ENCODE assay signal across 8 mouse cellular contexts in genomic region chr13:3633131-3633530, GRCm38 (mm10). TPM values are rescaled to one million over a fixed set of nuclear protein-coding genes. Genes with fewer than 3 reads are reported as not detected.
A peak's percentile ranks its signal among the peaks of the same experiment; 100 is the strongest.
DNase-seq lines count a peak whose midpoint lies in the region; ATAC-seq and TF ChIP-seq lines count a peak whose summit lies in the region.

No protein-coding gene starts in this region.

- peak overlapping the region; percentile 79 for H3K4me2 ChIP-seq in forebrain, postnatal 0 days (ENCODE audit: low read depth)
- H3K4me2 ChIP-seq in forebrain, embryonic 11.5 days (ENCODE audit: low read depth, low read length, severe bottlenecking), result no peak overlapping the region
- peak overlapping the region; percentile 89 for H3K4me2 ChIP-seq in liver, embryonic 11.5 days
- H3K4me2 ChIP-seq in hindbrain, embryonic 15.5 days, result peak overlapping the region; percentile 59
- peak overlapping the region; percentile 78; the same call in 1 of the 2 replicates for H3K4me2 ChIP-seq in midbrain, embryonic 15.5 days

- no peaks in the 10 kb centered on the region for H3K9me3 ChIP-seq in forebrain, postnatal 0 days (ENCODE audit: low read length)
- H3K9me3 ChIP-seq in forebrain, embryonic 11.5 days (ENCODE audit: control insufficient read depth, low read length), result no peaks in the 10 kb centered on the region; the same call in 1 of the 2 replicates
- no peaks in the 10 kb centered on the region for H3K9me3 ChIP-seq in liver, embryonic 11.5 days (ENCODE audit: control insufficient read depth, low read length)
- no peaks in the 10 kb centered on the region for H3K9me3 ChIP-seq in hindbrain, embryonic 15.5 days
- no peaks in the 10 kb centered on the region for H3K9me3 ChIP-seq in midbrain, embryonic 15.5 days

- no peak overlapping the region for H3K9ac ChIP-seq in forebrain, postnatal 0 days
- no peak overlapping the region for H3K9ac ChIP-seq in forebrain, embryonic 11.5 days (ENCODE audit: low read length)
- no peak overlapping the region for H3K9ac ChIP-seq in liver, embryonic 11.5 days (ENCODE audit: low read depth, low read length)
- no peak overlapping the region for H3K9ac ChIP-seq in hindbrain, embryonic 15.5 days
- H3K9ac ChIP-seq in midbrain, embryonic 15.5 days, result no peak overlapping the region

- no peaks in the 10 kb centered on the region for H3K27me3 ChIP-seq in forebrain, postnatal 0 days (ENCODE audit: insufficient read depth, low read length)
- no peaks in the 10 kb centered on the region for H3K27me3 ChIP-seq in forebrain, embryonic 11.5 days (ENCODE audit: control insufficient read depth, insufficient read depth, low read length)
- H3K27me3 ChIP-seq in liver, embryonic 11.5 days (replicated peaks; ENCODE audit: control insufficient read depth, insufficient read depth, low read length), result no peaks in the 10 kb centered on the region
- H3K27me3 ChIP-seq in hindbrain, embryonic 15.5 days, result no peaks in the 10 kb centered on the region
- H3K27me3 ChIP-seq in midbrain, embryonic 15.5 days (replicated peaks), result no peaks in the 10 kb centered on the region

- no peak for ATAC-seq in forebrain, postnatal 0 days
- ATAC-seq in forebrain, embryonic 11.5 days (replicated peaks; ENCODE audit: low FRiP score), result no peak
- no peak for ATAC-seq in liver, embryonic 11.5 days (replicated peaks; ENCODE audit: low FRiP score)
- no peak for ATAC-seq in hindbrain, embryonic 15.5 days (ENCODE audit: low FRiP score, low read depth)
- ATAC-seq in midbrain, embryonic 15.5 days (replicated peaks), result no peak

- no peak for TF ChIP-seq CTCF in forebrain, postnatal 0 days (IDR thresholded peaks at IDR 0.05; ENCODE audit: low read depth)

- H3K4me1 ChIP-seq in forebrain, postnatal 0 days (ENCODE audit: insufficient read depth), result no peaks in the 10 kb centered on the region
- no peaks in the 10 kb centered on the region for H3K4me1 ChIP-seq in forebrain, embryonic 11.5 days (replicated peaks; ENCODE audit: control insufficient read depth, insufficient read depth, low read length)
- no peaks in the 10 kb centered on the region for H3K4me1 ChIP-seq in liver, embryonic 11.5 days (replicated peaks; ENCODE audit: control insufficient read depth, insufficient read depth, low read length)
- H3K4me1 ChIP-seq in hindbrain, embryonic 15.5 days (replicated peaks), result 0 out of 2 replicates have a peak, but pooled peaks cover 6% of the 10 kb centered on the region
- H3K4me1 ChIP-seq in midbrain, embryonic 15.5 days, result peaks cover 2% of the 10 kb centered on the region; the same call in 1 of the 2 replicates

- WGBS in forebrain, postnatal 0 days, result 39% methylated on average over 6 of the region's 6 CpGs
- 41% methylated on average over 6 of the region's 6 CpGs for WGBS in forebrain, embryonic 11.5 days
- WGBS in liver, embryonic 11.5 days, result 36% methylated on average over 6 of the region's 6 CpGs
- WGBS in hindbrain, embryonic 15.5 days, result 41% methylated on average over 6 of the region's 6 CpGs
- WGBS in midbrain, embryonic 15.5 days, result 37% methylated on average over 6 of the region's 6 CpGs

- H3K36me3 ChIP-seq in forebrain, postnatal 0 days (ENCODE audit: insufficient read depth), result no peaks in the 10 kb centered on the region
- H3K36me3 ChIP-seq in forebrain, embryonic 11.5 days (ENCODE audit: control insufficient read depth, insufficient read depth, low read length), result no peaks in the 10 kb centered on the region
- H3K36me3 ChIP-seq in liver, embryonic 11.5 days (ENCODE audit: control insufficient read depth, insufficient read depth, low read length), result no peaks in the 10 kb centered on the region
- no peaks in the 10 kb centered on the region for H3K36me3 ChIP-seq in hindbrain, embryonic 15.5 days
- H3K36me3 ChIP-seq in midbrain, embryonic 15.5 days (replicated peaks), result no peaks in the 10 kb centered on the region

- DNase-seq in forebrain, postnatal 0 days, result no peak
- DNase-seq in forebrain, embryonic 11.5 days (ENCODE audit: low spot score), result no peak
- no peak for DNase-seq in liver, embryonic 11.5 days (ENCODE audit: low spot score)
- no peak for DNase-seq in liver
- no peak for DNase-seq in urinary bladder, adult 18-20 months (ENCODE audit: low spot score in 2 of 2)
- no peak for DNase-seq in spleen, postnatal 4 days (ENCODE audit: low spot score in 2 of 2)

- peak overlapping the region; percentile 81; the same call in 1 of the 2 replicates for H3K4me3 ChIP-seq in forebrain, postnatal 0 days (ENCODE audit: low read depth, low read length)
- no peak overlapping the region for H3K4me3 ChIP-seq in forebrain, embryonic 11.5 days (ENCODE audit: low read depth, low read length)
- no peak overlapping the region for H3K4me3 ChIP-seq in liver, embryonic 11.5 days (ENCODE audit: low read depth, low read length)
- H3K4me3 ChIP-seq in hindbrain, embryonic 15.5 days, result peak overlapping the region; percentile 56
- H3K4me3 ChIP-seq in midbrain, embryonic 15.5 days, result no peak overlapping the region

- no peak overlapping the region for H3K27ac ChIP-seq in forebrain, postnatal 0 days (ENCODE audit: low read depth, low read length)
- no peak overlapping the region for H3K27ac ChIP-seq in forebrain, embryonic 11.5 days (ENCODE audit: low read depth, low read length)
- no peak overlapping the region for H3K27ac ChIP-seq in liver, embryonic 11.5 days (ENCODE audit: low read depth, low read length)
- no peak overlapping the region for H3K27ac ChIP-seq in hindbrain, embryonic 15.5 days (replicated peaks)
- H3K27ac ChIP-seq in midbrain, embryonic 15.5 days, result no peak overlapping the region

RNA-seq across cellular contexts. Expression of gene Asb13, which starts 0.7 kb away (rescaled TPM):
- total RNA-seq in forebrain, postnatal 0 days (2014; rRNA removed), result 9.8 and 12.1 TPM in 2 replicates
- polyA plus RNA-seq in forebrain, postnatal 0 days (2015; fragmentation: Nextera tagmentation; extraction: Ambion mirVana), result 4.9 and 13.8 TPM in 2 replicates
- 12.1 and 15.0 TPM in 2 replicates for polyA plus RNA-seq in forebrain, embryonic 11.5 days (2014; fragmentation: Nextera tagmentation; extraction: Ambion mirVana)
- 4.7 and 4.9 TPM in 2 replicates for polyA plus RNA-seq in liver, embryonic 11.5 days (2014; fragmentation: Nextera tagmentation; extraction: Ambion mirVana)
- polyA plus RNA-seq in hindbrain, embryonic 15.5 days (2015; fragmentation: Nextera tagmentation; extraction: Ambion mirVana), result 13.4 and 17.9 TPM in 2 replicates
- 20.8 TPM in 2 replicates for polyA plus RNA-seq in midbrain, embryonic 15.5 days (2015; fragmentation: Nextera tagmentation; extraction: Ambion mirVana)

RNA-seq across cellular contexts. Expression of gene Fam208b, which starts 22.2 kb away (rescaled TPM):
- 45.6 and 54.2 TPM in 2 replicates for total RNA-seq in forebrain, postnatal 0 days (2014; rRNA removed)
- 7.4 and 10.2 TPM in 2 replicates for polyA plus RNA-seq in forebrain, postnatal 0 days (2015; fragmentation: Nextera tagmentation; extraction: Ambion mirVana)
- 25.5 and 30.3 TPM in 2 replicates for polyA plus RNA-seq in forebrain, embryonic 11.5 days (2014; fragmentation: Nextera tagmentation; extraction: Ambion mirVana)
- polyA plus RNA-seq in liver, embryonic 11.5 days (2014; fragmentation: Nextera tagmentation; extraction: Ambion mirVana), result 10.8 and 14.5 TPM in 2 replicates
- 13.5 and 16.8 TPM in 2 replicates for polyA plus RNA-seq in hindbrain, embryonic 15.5 days (2015; fragmentation: Nextera tagmentation; extraction: Ambion mirVana)
- polyA plus RNA-seq in midbrain, embryonic 15.5 days (2015; fragmentation: Nextera tagmentation; extraction: Ambion mirVana), result 18.5 and 19.3 TPM in 2 replicates

Comparison
In these comparisons a context has a peak if more than half of its experiments do, and no peak if none do; other contexts are left out.
1. H3K4me3 ChIP-seq: peak in forebrain, postnatal 0 days (single experiment) and hindbrain, embryonic 15.5 days (single experiment); none in forebrain, embryonic 11.5 days (single experiment), liver, embryonic 11.5 days (single experiment) and midbrain, embryonic 15.5 days (single experiment).